Mouse (Mus musculus) left cerebral cortex, postnatal 36 days (tissue): ENCODE results near the gene Gm42906. TPM values are rescaled to one million over a fixed set of nuclear protein-coding genes. Genes with fewer than 3 reads are reported as not detected.

Source experiments
- DNase-seq, 2 experiments: peaks; one replicate each; pipeline ENCODE4 v3.0.0; 2021 to 2022; ENCODE audit warnings: low spot score in 2 of 2, mixed read lengths in 1 of 2
- intact Hi-C: fragments of 180-260 bp; cut with DNase I; formaldehyde crosslinking; loops from one replicate; pipeline ENCODE4 v1.15.1; 2025
- total RNA-seq, 2 experiments: library from RNA; stranded (reverse); gene quantifications; 2 replicates each; pipeline ENCODE4 v1.2.3; 2021

The Gm42906 gene
- total RNA-seq, 2 experiments from 2014 or later, result not detected

DNA sequence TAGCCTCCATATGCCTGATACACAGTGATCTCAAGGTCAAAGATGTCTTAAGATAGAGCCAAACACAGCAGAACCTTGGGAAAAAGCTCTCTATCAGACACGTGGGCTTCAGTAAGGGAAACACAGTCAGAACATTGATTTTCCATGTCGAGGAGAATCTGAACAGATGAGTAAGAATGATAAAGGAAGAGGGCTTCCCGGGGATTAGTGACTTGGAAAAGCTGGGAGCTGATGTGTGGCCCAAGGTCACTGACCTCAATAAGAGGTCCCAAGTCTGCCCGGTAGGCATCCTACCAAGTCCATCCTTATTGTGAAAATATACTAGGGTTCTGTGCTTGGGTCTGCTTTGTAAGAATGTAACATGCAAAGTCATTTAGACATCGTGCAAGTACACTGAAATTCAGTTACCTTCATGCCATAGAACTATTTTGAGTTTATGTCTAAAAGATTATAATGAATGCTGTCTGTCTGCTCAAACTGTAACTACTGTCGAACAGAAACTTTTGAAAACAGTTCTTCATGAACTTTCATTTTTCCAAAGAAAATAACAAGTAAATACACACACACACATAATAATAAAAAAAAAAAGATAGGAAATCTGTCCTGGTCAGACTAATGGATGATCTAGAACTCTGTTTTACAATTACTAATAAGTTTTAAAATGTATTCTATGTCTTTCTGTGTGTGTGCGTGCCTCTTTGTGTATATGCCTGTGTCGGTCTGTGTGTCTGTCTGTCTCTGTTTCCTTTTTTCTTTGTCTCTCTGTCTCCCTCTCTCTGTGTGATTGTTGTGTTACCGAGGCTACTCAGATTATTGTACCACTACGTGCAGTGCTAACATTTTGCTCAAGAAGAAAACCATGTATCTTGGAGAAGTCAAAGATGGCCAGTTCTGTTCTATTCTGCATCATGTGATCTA, 322.6 kb downstream of the Gm42906 start:
- intact Hi-C loops, result loop anchor here (5.0 kb wide), 1 partner anchor 38 kb away; no protein-coding TSS in a partner anchor

DNA sequence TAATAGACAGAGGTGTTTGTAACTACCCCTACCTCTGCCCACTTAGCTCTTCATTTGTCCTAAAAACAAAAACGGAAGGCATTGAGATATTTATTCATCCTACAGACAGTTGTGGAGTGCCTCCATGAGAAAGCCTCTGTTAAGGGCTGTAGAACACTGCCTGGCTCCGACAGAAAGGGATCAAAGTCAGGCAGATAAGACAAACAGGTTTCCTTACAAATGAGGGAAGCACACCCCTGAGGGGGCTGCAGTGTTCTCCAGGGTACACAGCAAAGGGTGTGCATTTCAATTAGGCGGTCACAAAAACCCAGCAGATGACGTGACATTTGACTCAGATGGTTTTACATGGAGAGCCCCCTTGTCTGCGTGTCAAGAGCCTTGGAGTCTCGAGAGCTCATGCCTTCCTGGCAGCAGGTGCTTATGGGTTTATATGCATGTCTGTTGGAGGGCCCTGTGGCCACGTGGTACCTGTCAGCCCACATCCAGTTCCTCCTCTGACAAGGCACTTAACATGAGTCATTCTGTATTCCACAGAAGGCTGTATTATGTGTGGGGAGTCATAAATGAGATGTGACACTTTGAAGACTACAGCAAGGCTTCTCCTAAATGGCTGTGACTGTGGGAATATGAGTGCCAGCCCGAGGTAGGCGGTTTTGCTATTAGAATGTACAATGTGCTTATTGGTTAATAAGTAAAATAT, 323.5 kb downstream of the Gm42906 start:
- no peak for DNase-seq
- intact Hi-C loops, result loop anchor here (5.0 kb wide), 1 partner anchor 37 kb away; no protein-coding TSS in a partner anchor

More for the DNA sequence above, 322.6 kb downstream of the Gm42906 start:
- no peak for DNase-seq

DNA sequence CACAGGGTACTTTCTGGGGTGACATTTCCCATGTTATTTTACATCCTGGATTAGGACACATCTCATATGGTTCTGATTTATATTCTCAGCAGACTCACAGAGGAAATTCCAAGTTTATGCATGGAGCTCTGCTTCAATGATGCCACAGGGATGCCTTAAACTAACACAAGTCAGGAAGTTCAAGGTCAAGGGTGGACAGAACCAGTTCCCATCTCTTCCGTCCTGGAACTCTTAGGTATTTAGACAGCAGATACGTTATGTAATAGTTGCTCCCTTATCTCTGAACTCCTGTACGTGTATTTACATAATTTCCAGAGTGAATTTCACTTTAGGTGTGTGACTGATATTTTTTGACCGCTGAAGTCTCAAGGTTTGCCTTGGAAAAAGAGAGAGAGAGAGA, 324.7 kb downstream of the Gm42906 start:
- intact Hi-C loops, result no loop called here
- no peak for DNase-seq

DNA sequence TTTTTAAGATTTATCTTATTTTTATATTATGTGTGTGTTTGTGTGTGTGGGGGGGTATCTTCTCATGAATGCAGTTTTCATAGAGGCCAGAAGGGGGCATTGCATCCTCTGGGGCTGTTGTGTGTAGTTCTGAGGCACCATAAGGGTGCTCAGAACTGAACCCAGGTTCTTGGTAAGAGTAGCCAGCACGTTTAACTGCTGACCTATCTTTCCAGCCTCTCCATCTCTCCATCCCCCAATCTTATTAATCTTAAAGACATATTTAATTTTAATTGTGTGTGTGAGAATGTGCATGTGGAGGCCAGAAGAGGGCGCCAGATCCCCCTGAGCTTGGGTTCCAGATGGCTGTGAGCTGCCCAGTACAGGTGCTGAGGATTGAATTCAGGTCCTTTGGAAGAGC, 325.7 kb downstream of the Gm42906 start:
- DNase-seq, result no peak
- intact Hi-C loops, result no loop called here

DNA sequence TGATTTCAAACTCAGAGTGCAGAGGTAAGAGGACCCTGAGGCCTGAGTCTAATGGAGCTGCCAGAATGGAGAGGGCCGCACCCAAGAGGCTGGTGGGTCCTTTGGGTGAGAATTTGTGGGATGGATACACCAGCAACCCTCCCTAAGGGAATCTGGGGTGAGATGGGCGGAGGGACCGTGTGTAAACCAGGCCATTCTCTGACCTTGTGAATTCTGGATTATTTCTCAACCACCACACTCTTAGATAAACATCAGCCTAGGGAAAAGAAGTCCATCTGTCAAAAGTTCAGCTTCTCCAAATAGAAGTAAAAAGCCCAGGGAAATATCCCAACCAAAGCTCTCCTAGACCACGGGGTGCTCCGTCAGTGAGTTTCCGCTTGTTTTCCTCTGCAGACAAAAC, 332.0 kb downstream of the Gm42906 start:
- intact Hi-C loops, result no loop called here
- no peak for DNase-seq

DNA sequence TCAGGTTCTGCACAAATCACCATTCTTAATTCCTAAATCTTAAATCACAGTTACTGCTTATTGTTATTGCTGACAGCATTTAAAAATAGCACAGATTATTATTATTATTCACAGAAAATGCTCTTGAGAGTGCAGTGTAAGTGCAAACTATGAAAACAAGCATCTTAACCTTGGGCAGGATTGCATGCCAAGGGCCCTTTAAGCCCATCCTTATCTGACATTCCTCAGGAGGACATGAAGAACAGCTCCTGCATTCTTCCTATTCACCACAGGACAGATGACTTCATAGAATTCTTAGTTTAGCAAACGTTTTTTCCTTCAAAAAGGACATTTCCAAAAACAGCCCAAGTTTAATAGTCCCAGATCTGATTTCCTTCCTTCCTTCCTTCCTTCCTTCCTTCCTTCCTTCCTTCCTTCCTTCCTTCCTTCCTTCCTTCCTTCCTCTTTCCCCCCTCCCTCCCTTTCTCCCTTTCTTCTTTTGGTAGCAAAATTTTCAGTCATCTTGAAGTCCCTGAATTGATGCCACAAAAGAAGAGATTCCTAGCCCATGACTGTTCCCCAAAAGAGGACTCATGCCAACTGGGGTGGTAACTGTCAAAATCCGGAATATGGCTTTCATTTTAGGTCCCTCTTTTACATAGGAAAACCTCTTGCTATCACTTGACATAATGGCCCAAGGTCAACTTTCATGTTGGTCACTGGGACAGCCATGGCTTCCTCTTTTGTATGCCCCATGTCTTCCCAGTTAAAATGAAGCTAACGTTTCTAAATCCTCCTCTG, 334.9 kb downstream of the Gm42906 start:
- intact Hi-C loops, result no loop called here
- no peak for DNase-seq

DNA sequence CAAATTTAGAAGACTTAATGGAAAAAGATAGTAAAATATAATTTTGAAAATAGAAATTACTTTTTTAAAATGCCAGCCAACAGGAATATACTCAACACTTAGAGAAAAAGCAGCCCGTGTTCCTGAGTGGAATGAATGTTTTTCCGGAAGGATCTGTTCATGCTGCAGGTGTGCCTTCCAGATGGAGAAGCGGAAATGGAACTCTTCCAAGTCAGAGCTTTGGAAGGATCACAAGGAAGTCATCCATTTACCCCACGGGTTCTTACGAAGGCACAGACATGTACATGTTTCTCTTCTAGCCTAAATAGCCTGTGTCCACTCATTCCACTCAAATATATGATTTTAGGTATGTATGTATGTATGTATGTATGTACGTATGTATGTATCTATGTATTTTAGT, 337.0 kb downstream of the Gm42906 start:
- DNase-seq, result no peak
- intact Hi-C loops, result no loop called here

DNA sequence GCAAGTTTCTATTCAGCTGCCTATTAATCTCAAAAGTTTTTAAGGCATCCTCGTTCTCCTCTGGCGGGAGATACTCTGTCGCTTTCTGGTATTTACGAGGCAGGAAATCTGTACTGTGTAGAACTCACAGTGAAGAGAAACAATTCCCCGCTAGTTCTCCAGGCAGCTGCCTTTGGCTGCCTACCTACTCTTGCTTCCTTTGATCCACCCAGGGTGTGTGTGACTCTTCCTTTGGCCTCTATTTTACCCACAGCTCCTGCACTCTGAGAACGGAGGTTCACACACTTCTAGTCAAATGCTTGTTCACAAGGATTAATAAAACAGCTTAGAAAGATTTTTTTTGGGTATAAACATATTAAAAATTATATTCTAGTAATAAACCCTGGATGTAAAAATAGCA, 338.8 kb downstream of the Gm42906 start:
- intact Hi-C loops, result no loop called here

DNA sequence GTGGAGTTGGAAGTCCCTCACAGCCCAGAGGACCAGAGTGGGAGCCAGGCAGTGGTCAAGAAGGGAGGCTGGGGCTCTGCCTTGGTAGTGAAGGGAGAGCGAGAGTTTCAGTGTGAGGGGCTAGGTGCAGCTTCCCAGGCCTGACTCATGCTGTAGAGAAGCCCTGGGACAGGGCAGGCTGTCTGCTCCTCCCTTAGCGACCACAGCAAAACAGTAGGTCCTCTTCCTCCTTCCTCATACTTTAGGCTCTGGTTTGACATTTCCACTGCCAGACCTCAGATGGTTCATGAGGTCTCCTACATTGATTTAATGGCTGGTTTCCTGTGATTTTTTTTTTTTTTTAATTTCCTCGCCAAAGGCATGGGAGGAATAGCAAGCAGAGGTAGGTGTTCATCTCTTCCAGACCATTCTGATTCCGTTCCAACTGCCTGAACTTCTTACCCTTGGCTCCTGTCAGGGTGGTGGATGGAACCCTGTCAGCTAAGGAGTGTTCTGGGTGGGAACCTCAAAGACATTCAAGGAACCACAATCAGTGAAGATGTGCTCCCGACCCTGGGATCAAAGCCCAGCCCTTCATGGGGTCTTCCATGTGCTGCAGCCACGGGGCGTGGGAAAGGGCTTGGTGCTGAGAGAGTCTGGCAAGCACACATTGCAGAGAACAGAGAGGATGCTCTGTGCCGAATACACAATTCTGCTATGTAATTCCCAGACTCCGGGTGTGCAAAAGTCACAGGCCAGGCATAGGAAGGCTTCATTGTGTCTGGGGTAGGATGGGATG, 341.3 kb downstream of the Gm42906 start:
- no peak for DNase-seq

More for the DNA sequence above, 338.8 kb downstream of the Gm42906 start:
- DNase-seq, result no peak

DNA sequence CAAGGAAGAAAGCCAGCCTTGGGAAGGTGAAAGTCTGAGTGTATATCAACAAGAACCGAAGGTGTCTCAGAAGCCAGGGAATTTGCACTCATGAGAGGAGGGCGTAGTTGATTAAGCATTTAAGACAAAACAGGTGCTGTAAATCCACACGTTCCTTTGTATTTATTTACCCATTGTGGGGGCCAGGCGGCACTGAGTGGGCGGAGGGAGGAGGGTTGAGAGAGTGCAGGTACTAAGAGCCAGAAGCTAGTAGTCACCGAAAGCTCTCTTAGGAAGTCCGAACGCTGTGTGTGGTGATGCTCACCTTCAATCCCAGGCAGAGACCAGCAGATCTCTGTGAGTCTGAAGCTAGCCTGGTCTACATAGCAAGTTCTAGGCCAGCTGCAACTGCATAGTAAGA, 342.2 kb downstream of the Gm42906 start:
- intact Hi-C loops, result no loop called here
- DNase-seq, result no peak

More for the DNA sequence above, 341.3 kb downstream of the Gm42906 start:
- intact Hi-C loops, result no loop called here

DNA sequence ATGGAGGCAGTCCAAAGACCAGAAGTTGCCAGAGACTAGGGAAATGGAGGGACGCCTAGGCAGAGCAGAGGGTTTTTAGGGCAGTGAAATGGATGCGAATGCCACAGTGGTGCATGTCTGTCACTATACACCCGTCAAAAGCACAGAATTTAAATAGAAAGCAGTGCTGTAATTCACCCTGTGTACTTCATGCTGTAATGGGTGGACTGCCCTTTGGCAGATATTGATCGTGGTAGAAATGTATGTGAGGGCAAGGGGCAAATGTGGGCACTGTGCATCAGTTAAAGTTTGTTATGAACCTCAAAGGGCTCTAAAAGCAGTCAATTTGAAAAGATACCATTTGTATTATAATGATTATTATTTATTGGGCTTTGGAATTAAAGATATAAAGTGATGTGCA, 347.7 kb downstream of the Gm42906 start:
- no peak for DNase-seq
- intact Hi-C loops, result no loop called here

DNA sequence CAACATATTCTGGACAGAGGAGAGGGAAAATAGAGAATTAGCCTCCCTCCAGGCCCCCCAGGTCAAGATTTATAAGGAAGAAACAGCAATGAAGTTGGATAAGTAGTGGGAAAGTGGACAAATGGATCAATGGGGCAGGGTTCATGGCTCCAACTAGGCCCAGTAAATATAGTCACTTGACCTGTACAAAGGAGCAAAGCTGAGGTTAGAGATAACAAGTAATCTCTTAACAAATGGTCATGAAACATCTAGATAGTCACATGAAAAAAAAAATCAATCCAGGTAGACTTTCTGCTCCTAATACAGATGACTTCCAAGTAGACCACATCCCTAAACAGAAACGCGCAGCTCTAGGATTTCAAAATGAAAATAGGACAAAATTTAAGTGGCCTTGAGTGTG, 350.0 kb downstream of the Gm42906 start:
- DNase-seq, result no peak
- intact Hi-C loops, result no loop called here

DNA sequence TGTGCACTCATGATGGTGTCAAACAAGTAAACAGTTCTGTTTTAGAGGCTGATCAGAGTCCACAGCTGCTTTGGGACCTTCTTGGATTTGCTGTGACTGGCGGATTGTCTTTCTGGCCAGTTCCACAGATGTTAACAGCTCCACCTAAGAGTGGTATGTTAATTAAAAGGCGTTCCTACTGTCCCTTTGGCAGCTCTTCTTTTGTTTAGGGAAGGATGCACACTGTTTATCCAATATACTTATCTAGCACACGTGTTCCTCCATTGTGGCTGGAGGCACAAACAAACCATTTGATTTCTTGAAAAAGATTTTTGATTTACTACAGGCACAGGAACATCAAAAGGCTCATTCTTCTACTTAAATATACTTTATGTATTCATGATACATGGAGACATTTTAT, 351.0 kb downstream of the Gm42906 start:
- intact Hi-C loops, result no loop called here
- no peak for DNase-seq

DNA sequence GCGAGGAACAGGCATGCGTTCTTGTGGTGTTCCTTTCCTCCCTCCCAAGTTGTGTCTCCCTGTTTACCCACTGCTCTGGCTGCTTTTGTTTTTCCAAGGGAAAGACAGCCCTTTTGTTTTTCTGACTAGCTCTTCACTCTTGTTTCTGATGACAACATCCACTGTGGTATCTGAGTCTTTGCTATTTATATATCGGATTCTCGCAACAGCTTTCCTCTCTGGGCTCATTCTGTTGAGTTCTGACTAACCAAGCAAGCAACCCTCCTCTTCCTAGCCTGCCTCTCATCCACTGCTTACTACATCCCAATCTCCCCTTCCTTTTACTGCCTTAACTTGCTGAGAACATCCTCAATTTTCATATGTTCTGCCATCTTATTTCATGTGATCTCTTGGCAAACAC, 353.7 kb downstream of the Gm42906 start:
- intact Hi-C loops, result no loop called here
- DNase-seq, result no peak

DNA sequence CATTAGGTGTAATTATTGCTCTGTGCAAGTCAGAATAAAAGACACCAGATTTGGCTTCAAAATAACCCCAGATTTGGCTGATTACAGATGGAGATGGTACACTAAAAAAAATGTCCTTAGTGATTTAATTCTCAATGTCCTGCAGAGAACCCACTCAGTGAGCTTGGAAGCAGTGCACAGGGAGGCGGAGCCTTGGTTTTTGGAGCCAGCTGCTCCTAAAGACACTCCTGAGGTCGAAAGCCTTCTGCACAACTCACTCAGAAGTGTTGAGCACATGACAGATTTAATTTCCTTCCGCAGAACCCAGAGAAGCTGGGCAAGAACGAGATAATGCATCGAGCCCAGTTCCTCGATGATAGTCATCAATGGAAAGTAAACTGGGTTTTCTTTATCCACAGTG, 356.5 kb downstream of the Gm42906 start:
- no peak for DNase-seq
- intact Hi-C loops, result no loop called here

DNA sequence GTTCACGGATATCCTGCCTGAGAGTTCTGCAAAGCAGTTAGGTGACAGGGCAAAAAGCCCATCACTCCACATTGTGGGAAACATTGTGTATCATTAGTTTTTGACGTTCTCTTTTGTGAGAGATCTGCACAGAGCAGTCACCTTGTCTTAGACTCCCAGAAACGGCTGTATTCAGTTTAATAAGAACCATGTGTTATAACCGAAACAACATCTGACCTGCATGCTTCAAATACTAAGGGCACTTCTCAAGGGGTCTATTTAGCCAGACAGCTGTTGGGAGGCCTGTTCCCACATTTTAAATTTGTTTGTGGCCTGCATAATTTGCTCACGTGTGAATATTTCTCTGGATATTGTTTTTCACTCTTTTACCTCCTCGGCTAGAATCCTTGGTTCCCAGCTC, 357.1 kb downstream of the Gm42906 start:
- no peak for DNase-seq
- intact Hi-C loops, result no loop called here

DNA sequence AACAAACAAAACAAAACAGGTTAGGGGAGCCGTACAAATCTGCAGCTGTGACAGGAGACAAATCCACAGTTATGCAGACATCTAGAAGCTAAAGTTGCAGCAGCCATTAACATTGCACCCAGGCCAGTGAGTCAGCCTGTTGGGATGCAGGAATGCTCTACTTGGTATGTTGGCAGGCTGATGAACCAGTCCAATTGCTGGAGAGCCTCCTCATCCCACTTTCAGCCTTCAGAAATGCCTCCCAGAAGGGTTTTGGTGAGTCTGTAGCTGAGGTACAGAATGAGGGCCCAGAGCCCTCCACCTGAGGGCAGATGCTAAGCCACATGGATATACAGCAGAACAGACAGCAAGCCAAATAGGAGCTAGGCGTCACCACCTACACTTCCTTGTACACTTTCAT, 358.4 kb downstream of the Gm42906 start:
- intact Hi-C loops, result loop anchor here (5.0 kb wide), 1 partner anchor 38 kb away; no protein-coding TSS in a partner anchor
- peak in 1 of 2 experiments; percentile 39 for DNase-seq

DNA sequence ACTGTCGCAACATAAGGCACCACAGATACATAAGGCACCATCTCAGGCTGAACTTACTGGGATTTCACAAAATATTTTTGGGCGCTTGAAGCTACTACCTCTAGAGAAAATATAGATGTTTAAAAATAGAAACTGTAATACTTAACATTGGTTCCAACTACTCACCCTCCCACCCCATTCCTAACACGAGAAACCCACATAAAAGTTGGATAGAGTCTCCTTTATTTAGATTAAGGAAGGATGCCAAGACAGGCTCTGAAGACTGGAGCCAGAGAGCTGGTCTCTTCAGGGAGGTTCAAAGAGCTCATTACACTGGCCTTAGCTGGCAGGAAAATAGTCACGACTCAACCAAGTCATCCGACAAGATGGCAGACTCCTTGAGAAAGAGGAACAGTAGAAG, 361.9 kb downstream of the Gm42906 start:
- intact Hi-C loops, result loop anchor here (5.0 kb wide), 1 partner anchor 41 kb away; no protein-coding TSS in a partner anchor

DNA sequence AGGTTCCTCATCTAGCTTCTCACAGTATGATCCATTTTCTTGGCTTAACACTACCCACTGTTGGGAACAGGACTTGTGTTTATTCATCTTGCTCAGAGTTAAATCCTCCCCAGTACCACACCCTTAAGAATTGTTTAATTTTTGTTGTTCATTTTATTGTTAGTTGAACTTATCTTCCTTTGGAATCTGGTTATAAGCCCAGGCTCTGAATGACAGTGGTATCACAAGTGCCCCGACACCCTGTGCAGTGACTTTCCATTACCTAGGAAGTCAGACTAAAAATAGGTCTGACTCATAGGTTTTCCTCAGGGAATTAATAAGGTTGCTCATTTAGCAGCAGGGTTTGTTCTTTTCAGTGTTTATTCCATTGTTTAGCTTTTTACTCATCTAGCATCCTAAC, 362.7 kb downstream of the Gm42906 start:
- intact Hi-C loops, result loop anchor here (5.0 kb wide), 1 partner anchor 42 kb away; no protein-coding TSS in a partner anchor
- no peak for DNase-seq

More for the DNA sequence above, 361.9 kb downstream of the Gm42906 start:
- DNase-seq, result no peak
